Mouse (Mus musculus): ENCODE results near the gene Zc2hc1b.

DNA sequence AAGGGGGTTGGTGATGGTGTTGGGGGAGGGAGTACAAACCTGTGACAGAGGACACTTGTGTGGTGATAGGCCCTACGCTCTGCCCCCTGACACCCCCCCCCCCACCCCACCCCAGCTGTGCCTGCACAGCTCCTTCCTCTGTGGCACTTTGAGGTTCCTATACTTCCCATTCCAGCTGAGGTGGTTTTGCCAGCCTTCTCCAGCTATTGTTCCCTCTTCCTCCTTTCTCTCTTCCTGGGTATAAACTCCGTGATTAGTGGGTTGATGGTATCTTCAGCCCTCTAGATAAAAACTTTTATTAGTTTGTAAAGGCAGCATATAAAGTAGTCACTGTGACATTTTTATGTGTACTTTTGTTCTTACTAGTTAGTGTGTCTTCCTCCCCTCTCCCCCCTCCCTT, 58.5 kb downstream of the Zc2hc1b start:
- TF ChIP-seq CTCF (IDR thresholded peaks at IDR 0.05; ENCODE audit: control insufficient read depth, insufficient read depth, insufficient read length) (no peak), USF1 (IDR thresholded peaks at IDR 0.05; ENCODE audit: low read depth) (no peak), FOSL1 (IDR thresholded peaks at IDR 0.05; ENCODE audit: insufficient read depth, low read length, poor library complexity, severe bottlenecking) (no peak)

Measured in C2C12 (cell line).